Mouse (Mus musculus): ENCODE measurements around the gene Dbh. TPM values are rescaled to one million over a fixed set of nuclear protein-coding genes. Genes with fewer than 3 reads are reported as not detected.

Dbh gene
- total RNA-seq, 2 experiments from 2014 or later, result 0.23 to 0.30 TPM

DNA sequence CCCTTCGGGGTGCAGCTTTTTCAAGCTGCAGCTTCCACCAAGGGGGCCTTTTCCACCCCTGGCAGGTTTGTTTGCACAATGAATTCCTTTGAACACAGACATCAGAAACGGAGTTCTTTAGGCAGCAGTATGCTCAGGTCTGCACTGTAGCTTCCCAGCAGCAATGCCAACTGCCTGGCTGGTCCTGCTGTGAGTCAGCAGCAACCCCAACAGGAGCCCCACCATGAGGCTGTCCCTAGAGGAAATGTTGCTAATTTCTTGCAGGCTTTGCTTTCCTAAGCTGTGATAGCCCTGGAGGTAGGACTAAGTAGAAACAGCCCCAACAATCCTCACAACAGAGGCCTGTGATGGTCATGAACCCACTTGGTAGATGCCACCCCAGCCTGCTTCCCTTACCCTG is 2.0 kb downstream of the Dbh start:
- intact Hi-C loops (cut with DNase I), result loop anchor here (5.0 kb wide), 1 partner anchor 70 kb away; no protein-coding TSS in a partner anchor
- TF ChIP-seq CTCF (IDR thresholded peaks at IDR 0.05), result peak; percentile 8; the same call in 1 of the 2 replicates
- H3K4me3 ChIP-seq, result no peak overlapping the region
- no peak for DNase-seq (ENCODE audit: extremely low spot score in 1 of 2, low spot score in 2 of 2)
- H3K27ac ChIP-seq, result peak overlapping the region; percentile 30

DNA sequence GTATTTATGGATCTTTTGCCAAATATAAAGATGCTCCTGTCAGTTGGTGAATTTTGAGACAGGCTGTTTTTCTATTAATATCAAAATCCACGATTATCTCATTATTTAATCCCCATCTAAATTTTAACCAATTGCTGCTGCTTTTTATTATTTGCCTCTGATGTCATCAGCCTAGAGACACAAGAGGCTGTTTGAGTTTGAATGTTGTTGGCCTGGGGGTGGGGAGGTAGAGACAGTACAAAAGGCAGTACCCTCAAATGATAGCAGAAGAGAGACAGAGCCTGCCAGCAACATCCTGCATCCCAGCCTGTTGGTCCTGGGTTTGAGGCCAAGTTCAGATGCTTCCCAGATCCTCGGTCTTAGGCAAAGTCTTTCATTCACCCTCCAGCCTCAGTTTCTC is 9.2 kb downstream of the Dbh start:
- Histone ChIP-seq H3K4me3 (no peak overlapping the region), H3K27ac (no peak overlapping the region)
- intact Hi-C loops (cut with DNase I), result no loop called here
- no peak for TF ChIP-seq CTCF (IDR thresholded peaks at IDR 0.05)
- DNase-seq (ENCODE audit: extremely low spot score in 1 of 2, low spot score in 2 of 2), result no peak

DNA sequence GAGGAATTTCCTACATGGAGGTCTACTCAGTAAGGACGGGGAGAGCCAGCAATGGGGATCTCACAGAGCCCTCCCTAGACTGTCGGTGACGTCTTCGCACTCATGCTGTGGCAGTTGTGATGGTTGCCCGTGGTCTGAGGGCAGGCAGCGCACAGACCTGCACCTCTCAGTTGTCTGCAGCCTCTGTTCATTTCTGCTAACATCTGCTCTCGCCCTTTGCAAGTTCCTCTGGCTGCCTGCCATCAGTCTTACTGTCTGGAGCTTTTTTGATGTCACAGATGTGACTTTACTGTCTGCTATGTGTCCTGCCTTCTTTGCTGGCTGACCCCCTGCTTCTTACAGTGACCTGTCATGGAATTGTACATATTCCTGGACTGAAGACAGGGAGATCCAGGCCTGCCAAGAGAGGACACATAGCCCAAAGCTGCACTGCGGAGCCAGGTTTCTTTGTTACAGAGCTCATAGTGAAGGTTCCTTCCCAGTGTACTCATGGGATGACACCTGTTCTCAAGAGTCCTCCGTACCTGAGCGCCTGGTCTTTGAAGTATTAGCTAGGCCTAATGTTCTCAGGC is 10.7 kb downstream of the Dbh start:
- Histone ChIP-seq H3K4me3 (no peak overlapping the region), H3K27ac (no peak overlapping the region)
- no peak for DNase-seq (ENCODE audit: extremely low spot score in 1 of 2, low spot score in 2 of 2)
- TF ChIP-seq CTCF (IDR thresholded peaks at IDR 0.05), result no peak
- intact Hi-C loops (cut with DNase I), result no loop called here

DNA sequence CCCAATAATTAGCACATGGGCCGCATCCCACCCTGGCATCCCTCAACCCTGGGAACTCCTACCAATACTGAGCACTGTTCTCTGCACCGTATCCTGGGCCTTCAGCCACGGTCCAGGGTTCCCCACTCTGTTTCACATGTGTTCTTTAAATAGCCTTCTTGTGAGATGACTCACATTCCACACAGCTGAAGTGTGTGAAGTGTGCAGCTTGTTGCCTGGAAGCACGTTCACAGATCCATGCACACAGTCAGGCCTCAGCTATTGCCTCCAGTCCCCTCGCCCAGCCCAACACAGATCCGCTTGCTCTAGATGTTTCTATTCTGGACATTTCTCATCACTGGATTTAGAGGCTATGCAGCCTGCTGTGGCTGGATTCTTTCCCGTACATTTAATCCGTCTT is 14.1 kb downstream of the Dbh start:
- Histone ChIP-seq H3K27ac (peak overlapping the region; percentile 19; the same call in 1 of the 2 replicates), H3K4me3 (no peak overlapping the region)
- TF ChIP-seq CTCF (IDR thresholded peaks at IDR 0.05), result no peak
- DNase-seq (ENCODE audit: extremely low spot score in 1 of 2, low spot score in 2 of 2), result no peak
- intact Hi-C loops (cut with DNase I), result loop anchor here (2.0 kb wide), 1 partner anchor 48 kb away; no protein-coding TSS in a partner anchor

DNA sequence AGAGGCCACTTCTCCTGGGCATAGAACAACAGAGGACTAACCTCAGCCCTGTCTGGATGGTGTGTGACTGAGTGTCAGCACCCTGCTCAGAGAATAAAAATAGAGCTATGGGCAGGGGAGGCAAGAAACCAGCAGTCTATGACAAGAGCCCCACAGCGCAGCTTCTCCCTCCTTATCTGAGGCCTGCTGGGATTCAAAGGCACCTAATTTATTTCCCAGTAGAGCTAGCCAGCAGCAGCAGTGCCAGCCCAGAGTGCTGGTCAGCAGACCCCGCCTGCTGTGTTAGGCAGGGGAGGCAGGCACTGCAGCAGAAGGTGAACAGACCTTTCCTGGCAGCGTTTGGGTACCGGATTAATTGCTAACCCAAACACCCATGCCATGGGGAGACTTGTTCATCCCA is 16.9 kb downstream of the Dbh start:
- no peak for DNase-seq (ENCODE audit: extremely low spot score in 1 of 2, low spot score in 2 of 2)
- Histone ChIP-seq H3K27ac (no peak overlapping the region), H3K4me3 (no peak overlapping the region)
- intact Hi-C loops (cut with DNase I), result no loop called here
- TF ChIP-seq CTCF (IDR thresholded peaks at IDR 0.05), result no peak

DNA sequence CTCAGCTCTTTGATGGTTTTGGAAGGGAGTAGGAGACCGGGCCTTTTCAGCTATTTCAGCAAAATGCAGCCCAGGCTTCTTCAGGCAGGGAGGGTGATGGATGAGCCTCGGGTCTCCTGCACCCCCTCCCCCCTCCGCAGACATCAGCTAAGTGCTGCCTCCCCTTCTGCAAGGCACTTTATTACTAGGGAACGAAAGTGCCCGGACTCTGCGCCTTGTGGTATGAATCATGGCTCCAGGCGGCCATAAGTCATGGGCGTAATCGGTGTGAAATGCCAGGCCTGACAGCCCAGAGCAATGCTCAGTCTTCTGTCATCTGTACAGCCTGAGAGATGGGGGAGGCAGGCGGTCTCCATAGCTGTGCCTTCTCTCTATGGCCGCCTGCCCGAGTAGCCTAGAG is 18.7 kb downstream of the Dbh start:
- DNase-seq (ENCODE audit: extremely low spot score in 1 of 2, low spot score in 2 of 2), result no peak
- Histone ChIP-seq H3K27ac (no peak overlapping the region), H3K4me3 (no peak overlapping the region)
- no peak for TF ChIP-seq CTCF (IDR thresholded peaks at IDR 0.05)
- intact Hi-C loops (cut with DNase I), result no loop called here

DNA sequence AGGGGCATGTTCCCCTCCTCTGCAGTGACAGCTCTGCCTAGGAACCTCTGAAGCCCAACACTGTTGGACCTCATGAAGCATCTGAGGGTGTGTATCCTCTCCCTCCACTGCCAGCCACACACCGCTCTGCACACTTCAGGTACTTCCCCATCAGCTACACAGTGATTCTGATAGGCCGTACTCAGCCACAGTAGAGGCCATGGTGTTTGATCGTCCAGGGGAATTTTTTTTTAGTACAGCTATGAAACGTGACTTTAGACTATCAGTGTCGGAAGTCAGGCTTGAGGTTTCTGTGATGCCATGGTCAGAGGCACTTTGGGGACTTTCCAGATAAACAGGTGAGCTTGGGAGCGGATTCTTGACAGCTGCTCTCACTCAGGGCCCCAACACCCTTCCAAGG is 22.5 kb downstream of the Dbh start:
- no peak for DNase-seq (ENCODE audit: extremely low spot score in 1 of 2, low spot score in 2 of 2)
- intact Hi-C loops (cut with DNase I), result no loop called here
- no peak overlapping the region for H3K4me3 ChIP-seq
- no peak overlapping the region for H3K27ac ChIP-seq
- no peak for TF ChIP-seq CTCF (IDR thresholded peaks at IDR 0.05)

DNA sequence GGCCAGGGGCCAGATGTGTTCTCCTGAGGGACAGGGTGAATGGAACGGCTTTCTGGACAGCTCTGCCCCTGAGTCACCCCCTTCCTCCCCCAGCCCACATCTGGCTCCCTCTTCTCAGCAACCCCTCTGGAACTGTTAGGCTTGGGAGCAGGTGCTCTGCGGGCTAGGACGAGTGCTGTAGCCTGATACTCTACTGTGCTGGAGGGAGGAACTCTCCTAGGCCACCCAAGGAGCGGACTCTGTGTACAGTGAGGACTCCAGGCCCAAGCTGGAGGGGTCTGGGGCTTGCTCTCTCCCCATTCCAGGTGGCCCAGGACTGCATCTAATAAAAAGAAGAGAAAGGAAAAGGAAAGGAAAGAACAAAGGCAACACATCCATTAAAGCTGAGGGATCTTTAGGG is 25.0 kb downstream of the Dbh start:
- intact Hi-C loops (cut with DNase I), result no loop called here
- Histone ChIP-seq H3K27ac (no peak overlapping the region), H3K4me3 (no peak overlapping the region)
- TF ChIP-seq CTCF (IDR thresholded peaks at IDR 0.05), result no peak
- DNase-seq (ENCODE audit: extremely low spot score in 1 of 2, low spot score in 2 of 2), result no peak

DNA sequence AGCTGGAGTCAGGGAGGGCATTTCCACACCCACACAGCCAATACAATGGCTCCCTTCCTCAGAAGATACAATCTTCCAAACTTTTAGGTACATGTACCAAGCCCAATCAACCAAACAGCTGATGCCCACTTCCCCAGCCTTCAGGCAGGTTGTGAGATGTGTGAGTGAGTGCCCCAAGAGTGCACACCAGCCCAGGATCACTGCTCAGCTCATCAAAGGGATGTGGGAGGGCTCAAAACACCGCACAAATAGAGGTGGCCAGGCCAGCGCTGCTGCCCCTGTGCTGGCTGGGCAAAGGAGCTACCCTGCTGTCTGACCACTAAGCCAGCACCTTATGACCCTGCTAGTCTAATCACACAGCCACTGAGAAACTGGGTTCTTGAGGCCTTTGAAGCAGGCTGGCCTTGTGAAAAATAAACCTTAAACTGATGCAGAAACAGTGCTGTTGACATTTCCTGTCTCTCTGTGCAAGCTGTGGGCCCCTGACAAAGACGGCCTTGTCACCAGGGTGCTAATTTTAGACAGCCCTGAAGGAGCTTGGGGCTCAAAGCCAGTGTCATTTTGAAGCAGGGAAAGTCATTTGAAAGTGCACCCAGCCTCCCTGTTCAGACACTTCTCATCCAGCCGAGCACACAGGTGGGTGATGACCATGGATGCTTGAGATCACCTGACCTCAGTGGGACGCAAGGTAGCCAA is 33.7 kb downstream of the Dbh start:
- DNase-seq (ENCODE audit: extremely low spot score in 1 of 2, low spot score in 2 of 2), result no peak
- TF ChIP-seq CTCF (IDR thresholded peaks at IDR 0.05), result no peak
- H3K27ac ChIP-seq, result no peak overlapping the region
- intact Hi-C loops (cut with DNase I), result no loop called here
- H3K4me3 ChIP-seq, result no peak overlapping the region

DNA sequence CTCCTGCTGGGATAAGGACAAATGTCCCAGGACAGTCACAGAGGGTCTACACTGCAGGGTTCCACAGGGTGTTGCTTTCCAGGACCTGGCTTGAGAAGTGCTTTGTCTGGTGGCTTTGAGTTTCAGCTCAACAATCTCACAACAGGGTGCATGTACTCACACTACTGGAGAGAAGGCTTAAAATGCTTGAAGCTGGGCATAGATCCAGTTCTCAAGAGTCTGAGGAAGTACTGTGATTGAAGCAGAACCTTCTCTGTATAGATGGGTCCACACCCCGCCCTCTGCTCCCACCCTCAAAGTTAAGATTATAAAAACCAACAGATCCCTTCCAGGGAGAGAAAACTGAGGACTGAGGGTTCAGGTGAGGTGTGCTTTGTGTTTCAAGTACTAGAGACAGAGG is 35.6 kb downstream of the Dbh start:
- H3K27ac ChIP-seq, result no peak overlapping the region
- TF ChIP-seq CTCF (IDR thresholded peaks at IDR 0.05), result no peak
- intact Hi-C loops (cut with DNase I), result no loop called here
- DNase-seq (ENCODE audit: extremely low spot score in 1 of 2, low spot score in 2 of 2), result no peak
- H3K4me3 ChIP-seq, result no peak overlapping the region

DNA sequence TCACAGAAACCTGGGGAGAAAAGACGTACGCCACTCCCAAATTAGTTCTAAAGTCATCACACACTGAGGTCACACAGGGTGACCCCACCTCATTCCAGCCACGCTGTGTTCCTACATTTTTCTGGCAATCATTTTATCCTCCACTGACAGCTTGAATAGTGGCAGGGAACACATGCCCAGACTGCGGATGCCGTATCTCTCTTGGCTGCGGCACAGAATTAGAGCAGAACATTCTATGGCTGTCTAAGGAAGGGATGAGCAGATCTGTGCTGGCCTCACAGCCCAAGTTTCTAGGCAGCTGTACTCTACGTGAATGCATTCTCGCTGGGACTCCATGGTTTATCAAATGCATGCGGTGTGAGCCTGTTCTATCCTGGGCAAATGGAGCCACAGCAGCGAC is 40.6 kb downstream of the Dbh start:
- H3K27ac ChIP-seq, result peak overlapping the region; percentile 19; the same call in 1 of the 2 replicates
- DNase-seq (ENCODE audit: extremely low spot score in 1 of 2, low spot score in 2 of 2), result no peak
- no peak overlapping the region for H3K4me3 ChIP-seq
- intact Hi-C loops (cut with DNase I), result no loop called here
- TF ChIP-seq CTCF (IDR thresholded peaks at IDR 0.05), result no peak

DNA sequence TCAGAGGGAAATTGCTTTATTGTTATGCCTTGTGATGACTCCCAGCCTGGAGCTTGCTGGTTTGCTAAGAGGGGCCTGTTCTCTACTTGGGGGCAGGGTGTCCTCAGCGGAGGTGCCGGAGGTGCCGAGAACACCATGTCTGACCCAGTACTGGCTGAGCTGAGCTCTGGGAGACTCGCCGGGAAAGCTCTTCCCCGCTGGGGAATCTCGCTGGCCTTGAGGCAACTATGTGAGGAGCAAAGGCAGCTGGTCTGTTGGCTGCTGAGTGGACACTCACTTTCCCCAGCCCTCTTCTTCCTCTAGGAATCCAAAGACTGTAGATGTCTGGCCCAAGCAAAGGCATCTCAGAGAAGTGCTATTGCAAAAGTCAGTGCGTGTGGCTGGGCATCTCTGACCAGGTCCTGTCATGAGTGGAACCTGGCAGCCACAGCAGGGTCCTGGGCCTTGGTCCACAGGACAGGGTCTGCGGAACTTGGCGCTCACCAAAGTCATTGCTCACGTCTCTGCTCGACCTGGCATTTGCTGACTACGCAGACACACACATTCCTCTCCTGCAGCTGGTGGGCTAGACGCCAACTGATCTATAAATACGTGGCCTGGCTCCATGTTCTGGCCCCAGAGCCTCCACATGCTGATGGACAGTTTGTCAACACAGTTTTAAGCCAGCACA is 41.2 kb downstream of the Dbh start:
- peak overlapping the region; percentile 19; the same call in 1 of the 2 replicates for H3K27ac ChIP-seq
- intact Hi-C loops (cut with DNase I), result no loop called here
- DNase-seq (ENCODE audit: extremely low spot score in 1 of 2, low spot score in 2 of 2), result no peak
- no peak overlapping the region for H3K4me3 ChIP-seq
- TF ChIP-seq CTCF (IDR thresholded peaks at IDR 0.05), result no peak
